Comparison of ENCODE assay signal across 7 mouse cellular contexts in genomic region chr14:17171896-17172295, GRCm38 (mm10).
A peak's percentile ranks its signal among the peaks of the same experiment; 100 is the strongest.
DNase-seq lines count a peak whose midpoint lies in the region; ATAC-seq lines count a peak whose summit lies in the region.

No protein-coding gene starts in this region.

- H3K4me1 ChIP-seq in megakaryocyte, embryonic 14.5 days: peaks cover 22% of the 10 kb centered on the region
- peaks cover 8% of the 10 kb centered on the region for H3K4me1 ChIP-seq in forebrain, embryonic 16.5 days (replicated peaks; ENCODE audit: control insufficient read depth, insufficient read depth, low read length)
- no peaks in the 10 kb centered on the region; the same call in 1 of the 2 replicates for H3K4me1 ChIP-seq in liver, embryonic 16.5 days (ENCODE audit: control insufficient read depth, low read depth, low read length)

- H3K4me3 ChIP-seq in megakaryocyte, embryonic 14.5 days (replicated peaks): peak overlapping the region; percentile 91
- peak overlapping the region; percentile 50 for H3K4me3 ChIP-seq in forebrain, embryonic 16.5 days (replicated peaks; ENCODE audit: low read length)
- H3K4me3 ChIP-seq in liver, embryonic 16.5 days (ENCODE audit: low read depth, low read length): no peak overlapping the region

- 0 out of 2 replicates have a peak, but pooled peaks cover 3% of the 10 kb centered on the region for H3K9me3 ChIP-seq in megakaryocyte, embryonic 14.5 days
- H3K9me3 ChIP-seq in forebrain, embryonic 16.5 days (ENCODE audit: control insufficient read depth, low read length): no peaks in the 10 kb centered on the region
- H3K9me3 ChIP-seq in liver, embryonic 16.5 days (replicated peaks; ENCODE audit: control insufficient read depth, low read length): no peaks in the 10 kb centered on the region

- no peak overlapping the region for H3K27ac ChIP-seq in forebrain, embryonic 16.5 days (ENCODE audit: low read length)
- no peak overlapping the region for H3K27ac ChIP-seq in liver, embryonic 16.5 days (ENCODE audit: low read length)

- peaks cover 18% of the 10 kb centered on the region for H3K27me3 ChIP-seq in megakaryocyte, embryonic 14.5 days (replicated peaks)
- H3K27me3 ChIP-seq in forebrain, embryonic 16.5 days (replicated peaks; ENCODE audit: control insufficient read depth, insufficient read depth, low read length): peaks cover 5% of the 10 kb centered on the region; the same call in 1 of the 2 replicates
- H3K27me3 ChIP-seq in liver, embryonic 16.5 days (ENCODE audit: control insufficient read depth, insufficient read depth, low read depth, low read length): peaks cover 4% of the 10 kb centered on the region

- no peaks in the 10 kb centered on the region for H3K36me3 ChIP-seq in megakaryocyte, embryonic 14.5 days (replicated peaks; ENCODE audit: low read length)
- H3K36me3 ChIP-seq in forebrain, embryonic 16.5 days (ENCODE audit: control insufficient read depth, insufficient read depth): no peaks in the 10 kb centered on the region
- no peaks in the 10 kb centered on the region for H3K36me3 ChIP-seq in liver, embryonic 16.5 days (ENCODE audit: control insufficient read depth, insufficient read depth)

- no peak for DNase-seq in Muller cell, postnatal 12 days (ENCODE audit: inconsistent ontology term)
- no peak for DNase-seq in urinary bladder, postnatal 36 days (ENCODE audit: low spot score in 2 of 2)
- DNase-seq in kidney, adult 18-20 months: no peak

- no peak for ATAC-seq in megakaryocyte, adult 5-6 weeks (ENCODE audit: poor library complexity, severe bottlenecking)
- ATAC-seq in forebrain, embryonic 16.5 days: 0 out of 2 replicates have a peak, but pooled peaks have one; percentile 12
- no peak for ATAC-seq in liver, embryonic 16.5 days (ENCODE audit: low read depth)

- peak overlapping the region; percentile 73 for H3K4me2 ChIP-seq in forebrain, embryonic 16.5 days (ENCODE audit: low read length)
- 0 out of 2 replicates have a peak overlapping the region, but pooled peaks have one; percentile 49 for H3K4me2 ChIP-seq in liver, embryonic 16.5 days (ENCODE audit: low read depth, low read length)

- WGBS in forebrain, embryonic 16.5 days: 34% methylated on average over 5 of the region's 5 CpGs
- WGBS in liver, embryonic 16.5 days (ENCODE audit: insufficient replicate concordance): 37% methylated on average over 5 of the region's 5 CpGs

- peak overlapping the region; percentile 60; the same call in 1 of the 2 replicates for H3K9ac ChIP-seq in forebrain, embryonic 16.5 days (replicated peaks; ENCODE audit: low read depth, low read length)
- no peak overlapping the region for H3K9ac ChIP-seq in liver, embryonic 16.5 days (ENCODE audit: low read depth, low read length)
